Mouse (Mus musculus) fat pad, adult 2 months (tissue): Measurements from ENCODE around the gene Pspn.
A peak's percentile ranks its signal among the peaks of the same experiment; 100 is the strongest.

ENCODE experiments used
- DNase-seq: peaks from one replicate; pipeline ENCODE4 v3.0.0-alpha.2; 2011; ENCODE audit warnings: low read depth, low spot score; ENCODE audit errors: extremely low read depth

Gene Pspn

GRCm38 (mm10) chr17:56997029-56997667, 2.7 kb downstream of the Pspn start, which contains the start of gene Alkbh7:
Alkbh7 (plus strand) TSS chr17:56997339.
- DNase-seq, result peak; percentile 96

DNA sequence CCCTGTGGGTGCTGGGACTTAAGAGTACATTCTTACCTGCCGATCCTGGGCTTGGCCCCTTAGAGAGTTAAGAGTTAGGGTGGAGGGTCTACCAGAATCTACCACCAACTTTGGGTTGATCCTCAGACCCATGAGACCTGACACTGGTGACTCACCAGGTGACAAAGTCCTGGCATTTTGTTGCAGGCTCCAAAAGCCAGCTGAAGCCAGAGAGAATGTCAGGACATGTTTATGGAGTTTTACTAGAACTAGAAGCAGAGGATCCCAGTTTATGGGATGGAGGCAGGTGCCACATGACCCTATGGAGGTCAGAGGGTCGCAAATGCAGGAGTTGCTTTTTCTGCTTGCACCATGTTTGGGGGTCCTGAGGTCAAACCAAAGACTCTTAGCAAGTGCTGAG, 3.3 kb downstream of the Pspn start:
- no peak for DNase-seq

DNA sequence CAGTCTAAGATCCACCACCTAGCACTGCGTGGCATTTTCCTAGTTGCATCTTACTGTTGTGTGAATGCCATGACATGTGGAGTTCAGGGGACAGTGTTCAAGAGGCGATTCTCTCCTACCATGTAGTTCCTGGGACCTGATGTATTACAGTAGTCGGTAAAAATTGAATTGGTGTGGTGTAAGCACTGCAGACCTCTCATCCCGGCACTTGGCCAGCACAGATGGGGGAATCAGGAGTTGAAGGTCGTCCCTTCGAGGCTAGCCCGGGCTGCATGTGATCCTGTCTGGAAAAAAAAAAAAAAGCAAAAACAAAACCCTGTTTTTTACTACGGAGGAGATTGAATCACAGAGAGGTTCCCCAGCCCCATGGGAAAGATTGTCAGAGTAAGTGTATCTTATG, 4.8 kb downstream of the Pspn start:
- no peak for DNase-seq

DNA sequence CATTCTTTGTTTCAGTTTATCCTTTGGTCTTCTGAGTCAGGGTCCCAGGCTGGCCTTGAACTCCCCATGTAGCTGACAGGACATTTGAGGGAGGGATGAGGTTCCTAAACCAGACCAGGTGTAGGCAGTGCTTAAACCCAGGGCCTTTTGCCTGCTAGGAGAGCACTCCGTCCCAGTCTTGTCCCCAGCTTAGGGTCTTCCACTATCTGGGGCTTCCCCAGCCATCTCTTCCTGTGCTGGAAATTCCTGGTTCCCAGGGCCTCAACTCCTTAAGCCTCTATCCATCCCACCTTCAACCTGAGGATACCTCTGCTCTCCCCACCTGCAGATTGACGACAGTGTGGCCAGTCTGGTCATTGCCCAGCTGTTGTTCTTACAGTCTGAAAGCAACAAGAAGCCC, 8.9 kb downstream of the Pspn start:
- DNase-seq, result no peak

DNA sequence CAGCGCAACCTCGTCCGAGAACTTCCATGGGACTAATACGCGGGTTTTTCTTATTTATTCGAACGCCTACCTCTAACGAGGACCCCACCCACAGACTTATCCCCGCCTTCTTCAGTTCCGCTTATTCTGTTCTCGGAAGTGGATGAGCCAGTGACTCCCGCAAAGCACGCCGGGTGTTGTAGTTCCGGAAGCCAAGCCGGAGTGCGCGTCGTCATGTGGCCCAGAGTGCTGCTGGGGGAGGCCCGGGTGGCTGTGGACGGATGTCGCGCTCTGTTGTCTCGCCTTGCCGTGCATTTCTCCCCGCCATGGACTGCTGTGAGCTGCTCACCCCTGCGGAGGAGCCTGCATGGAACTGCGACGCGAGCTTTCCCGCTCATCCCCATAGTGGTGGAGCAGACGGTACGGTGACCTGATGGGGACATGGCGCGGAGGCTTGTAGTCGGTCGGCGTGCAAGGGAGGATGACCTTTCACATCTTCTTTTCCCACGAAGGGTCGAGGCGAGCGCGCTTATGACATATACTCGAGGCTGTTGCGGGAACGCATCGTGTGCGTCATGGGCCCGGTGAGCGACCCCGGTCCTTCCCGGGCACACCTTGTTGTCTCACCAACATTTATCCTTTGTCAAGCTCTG, 9.6 kb downstream of the Pspn start, which contains the start of gene Clpp:
Gene Clpp (plus strand): TSS at position 191 of the 632 bp plus-strand sequence.
- DNase-seq, result peak; percentile 74

DNA sequence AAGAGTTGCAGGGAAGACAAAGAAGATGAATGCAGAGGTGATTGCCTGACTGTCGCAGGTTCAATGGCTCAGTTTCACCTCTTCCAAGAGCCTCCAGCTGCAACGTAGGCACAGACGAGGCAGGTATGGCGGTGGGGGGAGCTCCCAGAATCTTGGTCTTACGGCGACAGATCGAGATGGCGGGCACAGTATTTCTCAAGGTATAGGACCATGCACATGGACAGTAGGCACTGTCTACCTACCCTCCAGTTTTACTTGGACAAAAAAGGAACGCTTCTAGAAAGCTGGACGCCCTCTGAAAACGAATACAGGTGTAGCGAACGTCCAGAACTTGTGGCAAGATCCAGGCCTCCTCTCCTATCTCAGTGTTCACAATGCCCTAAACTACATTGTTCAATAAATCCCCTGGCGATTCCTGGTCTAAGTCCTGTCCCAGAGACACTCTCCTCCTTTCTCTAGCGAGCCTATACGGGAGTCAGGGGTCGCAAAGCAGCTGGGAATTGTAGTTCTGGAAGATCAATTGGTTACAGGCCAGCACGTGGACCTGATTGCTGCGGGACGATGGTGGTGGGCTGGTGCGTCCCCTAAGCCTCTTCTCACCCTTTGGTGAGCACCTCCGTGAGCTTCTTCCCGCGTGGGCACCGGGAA, 10.2 kb downstream of the Pspn start:
- no peak for DNase-seq

GRCm38 (mm10) chr17:56988921-56989430, 10.8 kb downstream of the Pspn start:
- DNase-seq, result peak; percentile 93

GRCm38 (mm10) chr17:56988441-56988840, 11.4 kb downstream of the Pspn start:
- DNase-seq, result no peak

DNA sequence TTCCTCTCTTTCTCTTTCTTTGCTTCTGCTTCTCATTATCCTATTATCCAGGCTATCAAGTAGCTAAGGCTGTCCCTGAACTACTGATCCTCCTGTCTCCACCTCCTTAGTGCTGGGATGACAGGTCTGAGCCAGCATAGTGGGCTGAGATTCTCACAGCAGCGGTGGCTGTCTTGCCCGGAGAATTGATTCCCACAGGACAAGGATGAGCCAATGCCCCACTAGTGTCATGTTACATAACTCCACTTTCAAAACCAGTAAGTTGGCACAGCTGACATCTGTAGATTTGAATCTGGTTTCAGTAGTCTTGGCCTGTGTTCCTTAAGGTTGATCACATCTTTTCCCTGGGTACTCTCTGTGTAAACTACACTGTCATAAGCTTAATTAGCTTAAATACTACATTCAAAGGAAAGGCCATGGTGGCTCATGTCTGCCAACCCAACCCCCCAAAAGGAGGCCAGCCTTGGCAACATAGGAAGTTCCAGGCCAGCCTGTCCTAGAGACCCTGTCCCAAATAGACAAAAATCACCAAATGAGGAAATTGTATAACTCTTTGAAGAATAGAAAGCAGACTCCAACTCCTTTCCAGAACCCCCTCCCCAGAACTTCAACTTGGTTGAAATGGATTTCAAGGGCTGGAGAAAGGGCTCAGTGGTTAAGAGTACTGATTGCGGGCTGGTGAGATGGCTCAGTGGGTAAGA, 13.6 kb downstream of the Pspn start:
- DNase-seq, result peak; percentile 62

DNA sequence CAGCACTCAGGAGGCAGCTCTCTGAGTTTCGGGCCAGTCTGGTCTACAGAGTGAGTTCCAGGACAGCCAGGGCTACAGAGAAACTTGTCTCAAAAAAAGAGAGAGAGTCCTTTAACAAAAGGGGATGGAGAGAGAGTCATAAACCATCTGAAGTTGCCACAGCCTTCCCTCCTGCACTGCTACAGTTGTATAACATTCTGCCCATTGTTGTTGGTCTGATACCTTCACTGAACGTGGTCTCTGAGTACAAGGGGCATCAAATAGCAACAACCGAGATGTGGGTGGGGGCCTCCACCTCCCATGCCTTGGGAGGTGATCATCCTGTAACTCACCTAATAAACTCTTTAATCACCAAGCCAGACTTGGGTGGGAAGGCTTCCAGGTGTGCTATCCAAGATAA, 14.2 kb downstream of the Pspn start:
- no peak for DNase-seq

DNA sequence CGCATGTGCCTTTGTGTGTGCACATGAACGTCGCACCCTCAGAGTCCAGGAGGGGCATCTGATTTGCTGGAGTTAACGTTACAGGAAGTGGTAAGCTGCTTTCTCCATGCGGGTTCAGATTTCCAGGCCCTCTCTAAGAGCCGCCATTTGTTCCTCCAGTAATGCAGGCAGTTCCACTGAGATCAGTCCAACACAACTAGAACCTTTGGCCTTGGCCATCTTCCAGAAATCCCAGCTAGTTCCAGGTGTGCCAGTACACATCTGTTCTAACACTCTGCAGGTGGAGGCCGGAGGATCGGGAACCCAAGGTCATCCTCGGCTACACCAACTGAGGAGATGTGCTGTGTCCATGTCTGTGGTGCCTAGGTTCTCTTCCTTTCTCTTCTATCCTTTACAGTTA, 14.9 kb downstream of the Pspn start:
- DNase-seq, result no peak

DNA sequence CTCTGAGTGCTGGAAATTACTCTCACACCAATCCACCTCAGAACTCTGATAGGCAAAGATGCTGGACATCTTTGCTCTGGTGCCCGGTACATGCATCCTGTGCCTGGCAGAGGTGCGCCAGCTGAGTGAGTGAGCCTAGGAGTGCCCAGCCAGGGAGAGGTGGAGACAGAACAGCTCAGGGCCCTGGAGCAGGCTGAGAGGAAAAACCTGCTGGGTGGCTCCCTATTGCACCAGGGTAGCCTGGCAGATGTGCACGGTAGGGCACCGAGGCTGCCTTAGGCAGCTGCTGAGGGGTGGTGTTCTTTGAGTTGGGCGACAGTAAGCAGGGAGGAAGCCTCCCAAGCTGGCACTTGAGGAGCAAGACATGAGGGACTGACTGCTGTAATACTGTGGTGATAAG, 17.8 kb downstream of the Pspn start, which contains the start of gene Acer1:
Gene Acer1 (minus strand): TSS at position 114 of the 400 bp plus-strand sequence.
- peak; percentile 54 for DNase-seq

DNA sequence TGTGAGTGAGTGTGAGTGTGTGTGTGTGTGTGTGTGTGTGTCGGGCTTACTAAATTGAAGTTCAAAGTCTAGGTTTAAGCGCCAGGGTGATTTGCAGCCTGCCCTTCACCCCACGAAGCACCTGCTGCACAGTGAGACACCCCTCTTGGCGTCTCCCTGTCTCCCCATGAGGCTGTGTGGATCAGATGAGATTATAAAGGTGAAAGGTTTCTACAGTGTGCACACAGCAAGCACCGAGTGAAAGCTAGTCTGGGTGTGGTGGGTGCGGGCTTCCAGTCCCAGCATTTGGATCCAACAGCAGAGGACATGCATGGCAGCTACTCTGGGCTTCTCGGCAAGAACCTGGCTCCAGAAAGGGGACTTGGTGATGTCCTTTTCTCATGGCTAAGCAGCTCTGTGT, 18.8 kb downstream of the Pspn start:
- DNase-seq, result no peak

GRCm38 (mm10) chr17:56979524-56979923, 20.3 kb downstream of the Pspn start:
- DNase-seq, result no peak

DNA sequence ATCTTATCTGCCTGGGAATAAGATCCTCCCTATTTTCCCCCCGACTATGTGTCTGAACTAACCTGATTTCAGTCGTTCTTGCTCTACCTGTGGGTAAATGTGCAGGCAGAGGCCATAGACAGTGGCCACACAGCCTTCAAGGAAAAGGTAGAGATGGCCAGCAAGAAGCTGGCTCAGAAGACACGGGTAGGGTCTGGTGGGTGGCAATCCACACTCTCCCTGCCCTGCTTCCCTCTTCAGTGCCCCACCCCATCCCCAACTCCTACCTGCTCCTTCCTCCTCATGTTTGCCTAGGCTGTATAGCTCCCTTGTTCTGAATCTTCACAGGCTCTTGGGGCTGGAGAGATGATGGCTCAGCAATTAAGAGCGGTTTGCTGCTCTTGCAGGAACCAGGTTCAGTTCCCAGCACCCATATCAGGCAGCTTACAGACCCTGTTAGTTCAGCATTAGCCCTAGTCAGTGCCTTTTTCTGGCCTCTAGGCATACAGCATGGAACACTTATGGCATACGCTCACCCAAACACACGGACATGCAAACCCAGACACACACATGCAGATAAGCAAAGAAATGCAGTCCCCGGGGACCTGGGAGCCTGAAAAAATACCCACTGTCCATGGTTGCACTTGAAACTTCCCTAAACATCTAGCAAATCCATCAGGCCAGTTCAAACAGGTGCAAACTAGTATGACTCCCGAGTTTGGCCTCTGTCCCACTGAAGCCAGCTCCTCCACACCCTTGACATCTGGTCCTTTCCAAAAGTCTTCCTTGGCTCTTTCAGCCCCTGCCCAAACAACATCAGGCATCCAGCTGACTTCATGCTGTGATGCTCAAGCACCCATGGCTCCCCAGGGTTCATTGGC, 23.1 kb downstream of the Pspn start:
- DNase-seq, result no peak

GRCm38 (mm10) chr17:56975391-56975790, 24.4 kb downstream of the Pspn start:
- no peak for DNase-seq

DNA sequence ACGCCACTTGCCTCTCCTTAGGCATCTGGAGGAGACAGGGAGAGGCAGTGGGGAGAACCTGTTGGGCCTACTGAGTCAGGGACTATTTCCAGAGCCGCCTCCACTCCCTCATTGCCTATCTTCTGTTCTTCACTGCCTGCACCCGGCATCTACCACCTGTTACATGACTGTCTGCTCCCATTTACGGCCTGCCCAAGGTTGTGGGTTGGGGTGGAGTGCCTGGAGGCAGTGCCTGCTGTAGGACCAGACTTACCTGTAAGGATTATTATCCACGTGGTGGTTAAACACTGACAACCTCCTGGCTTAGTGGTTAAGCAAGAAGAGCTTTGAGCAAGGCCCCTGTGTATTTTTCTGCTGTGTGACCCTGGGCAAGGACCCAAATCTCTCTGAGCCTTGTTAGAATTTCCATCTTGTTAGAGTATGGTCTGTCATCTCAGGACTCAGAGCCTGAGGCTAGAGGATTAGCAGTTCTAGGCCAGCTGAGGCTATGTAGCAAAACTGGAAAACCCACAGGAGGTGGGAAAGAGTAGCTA, 25.0 kb downstream of the Pspn start:
- DNase-seq, result peak; percentile 95

- no peak for DNase-seq
These were observed 25.7 kb downstream of the Pspn start for GRCm38 (mm10) chr17:56973956-56974707.

DNA sequence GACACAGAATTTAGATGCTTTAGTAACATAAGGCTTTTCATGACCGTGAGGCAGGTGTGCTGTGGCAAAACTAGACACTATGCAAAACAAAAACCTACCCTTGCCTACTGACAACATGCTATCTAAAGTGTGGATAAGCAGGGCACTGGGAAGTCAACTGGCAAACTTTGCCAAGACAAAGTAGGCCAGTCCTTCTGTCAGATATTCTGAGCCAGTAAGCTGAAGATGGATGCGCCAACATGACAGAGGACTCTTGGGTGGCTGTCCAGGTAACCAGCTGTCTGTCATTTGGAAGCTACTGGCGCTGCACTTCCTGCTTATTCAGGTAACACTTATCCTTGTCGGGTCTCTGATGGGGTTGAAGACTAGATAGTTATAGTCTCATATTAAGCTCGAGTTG, 29.7 kb downstream of the Pspn start:
- no peak for DNase-seq
